Mouse (Mus musculus): Measurements from ENCODE around the gene Ralgapa1. TPM values are rescaled to one million over a fixed set of nuclear protein-coding genes. Genes with fewer than 3 reads are reported as not detected.

The Ralgapa1 gene
- polyA plus RNA-seq, 1 experiment = 11.9 TPM

DNA sequence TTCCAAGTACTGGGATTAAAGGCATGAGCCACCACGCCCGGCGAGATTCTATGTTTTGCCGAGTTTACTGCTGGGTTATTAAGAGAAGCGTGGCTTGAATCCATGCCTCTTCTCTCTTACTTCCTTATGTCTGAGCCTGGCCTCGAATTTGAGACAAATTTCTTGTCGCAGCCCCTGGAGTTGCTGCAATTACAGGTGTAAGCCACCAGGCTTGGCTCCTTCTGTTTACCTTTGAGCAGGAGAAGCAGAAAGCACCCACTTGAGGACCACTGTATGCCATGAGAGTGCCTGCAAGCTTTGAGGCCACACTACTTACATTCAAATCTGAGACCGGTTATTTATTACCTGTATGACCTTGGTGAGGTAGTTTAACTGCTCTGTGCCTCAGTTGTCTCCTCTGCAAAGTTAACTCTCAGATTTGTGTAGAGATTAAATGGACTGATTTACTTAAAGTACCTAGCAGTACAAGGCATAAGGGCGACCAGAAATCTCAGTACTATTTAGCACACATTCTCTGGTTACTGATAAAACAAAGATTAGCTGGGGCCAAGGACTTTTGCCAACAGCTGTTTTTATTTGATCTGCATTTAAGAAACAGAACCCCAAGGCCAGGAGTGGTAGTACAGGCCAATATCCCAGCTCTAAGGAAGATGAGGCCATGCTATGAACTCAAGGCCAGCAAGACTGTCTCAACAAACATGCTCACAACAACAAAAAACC is 13.1 kb upstream of the Ralgapa1 start:
- no peak for TF ChIP-seq POLR2A (IDR thresholded peaks at IDR 0.05; ENCODE audit: low read depth, low read length)
- no peak for TF ChIP-seq CTCF (IDR thresholded peaks at IDR 0.05; ENCODE audit: extremely low read depth, insufficient read depth, insufficient read length, insufficient replicate concordance)
- peaks cover 1% of the 10 kb centered on the region; the same call in 1 of the 2 replicates for H3K36me3 ChIP-seq (ENCODE audit: control insufficient read depth, insufficient read depth, low read length)
- no peaks in the 10 kb centered on the region; the same call in 1 of the 2 replicates for H3K27me3 ChIP-seq (ENCODE audit: control insufficient read depth, insufficient read depth, low read length)
- H3K27ac ChIP-seq (ENCODE audit: insufficient read depth, low read length) = no peak overlapping the region
- 75% methylated on average over 9 of the region's 9 CpGs for WGBS
- no peak for DNase-seq (ENCODE audit: low read depth in 1 of 2, low spot score in 2 of 2)
- H3K4me3 ChIP-seq (ENCODE audit: extremely low read depth, insufficient read depth, insufficient read length) = no peak overlapping the region
- H3K4me1 ChIP-seq (ENCODE audit: control insufficient read depth, insufficient read depth, insufficient read length) = peaks cover 2% of the 10 kb centered on the region; the same call in 1 of the 2 replicates

DNA sequence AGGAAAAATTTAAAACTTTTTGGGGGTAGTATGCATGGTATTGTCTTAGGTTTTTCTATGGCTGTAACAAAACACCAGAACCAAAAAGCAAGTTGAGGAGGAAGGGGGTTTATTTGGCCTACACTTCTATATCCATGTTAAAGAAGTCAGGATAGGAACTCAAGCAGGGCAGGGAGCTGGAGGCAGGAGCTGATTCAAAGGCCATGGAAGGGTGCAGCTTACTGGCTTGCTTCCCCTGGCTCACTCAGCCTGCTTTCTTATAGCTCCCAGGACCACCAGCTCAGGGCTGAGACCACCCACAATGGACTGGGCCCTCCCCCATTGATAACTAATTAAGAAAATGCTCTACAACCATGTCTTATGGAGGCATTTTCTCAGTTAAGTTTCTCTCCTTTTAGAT is 12.0 kb upstream of the Ralgapa1 start:
- Histone ChIP-seq H3K27ac (ENCODE audit: insufficient read depth, low read length) (no peak overlapping the region), H3K4me3 (ENCODE audit: extremely low read depth, insufficient read depth, insufficient read length) (no peak overlapping the region), H3K27me3 (ENCODE audit: control insufficient read depth, insufficient read depth, low read length) (no peaks in the 10 kb centered on the region; the same call in 1 of the 2 replicates), H3K36me3 (ENCODE audit: control insufficient read depth, insufficient read depth, low read length) (no peaks in the 10 kb centered on the region), H3K4me1 (ENCODE audit: control insufficient read depth, insufficient read depth, insufficient read length) (peaks cover 2% of the 10 kb centered on the region; the same call in 1 of the 2 replicates)
- TF ChIP-seq CTCF (IDR thresholded peaks at IDR 0.05; ENCODE audit: extremely low read depth, insufficient read depth, insufficient read length, insufficient replicate concordance) (no peak), POLR2A (IDR thresholded peaks at IDR 0.05; ENCODE audit: low read depth, low read length) (no peak)
- DNase-seq (ENCODE audit: low read depth in 1 of 2, low spot score in 2 of 2) = no peak

DNA sequence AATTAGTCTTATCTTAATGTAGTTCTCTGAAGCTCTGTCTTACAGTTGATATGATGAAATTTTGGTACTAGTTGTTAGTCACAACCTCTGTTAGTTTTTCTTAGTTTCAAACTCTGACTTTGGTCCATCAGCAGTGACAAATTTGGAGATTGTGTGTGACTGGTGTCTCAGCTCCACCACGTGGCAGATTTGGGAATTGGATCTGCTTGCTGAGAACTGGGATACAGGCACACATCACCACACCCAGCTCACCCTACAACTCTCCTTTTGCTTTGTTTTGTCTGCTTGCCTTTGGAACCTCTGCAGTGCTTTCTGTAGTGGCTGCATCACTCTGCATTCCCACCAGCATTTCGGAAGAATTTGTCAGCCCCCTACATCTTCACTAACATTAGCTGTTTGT is 10.1 kb upstream of the Ralgapa1 start:
- 28% methylated on average over 2 of the region's 2 CpGs for WGBS
- Histone ChIP-seq H3K4me3 (ENCODE audit: extremely low read depth, insufficient read depth, insufficient read length) (no peak overlapping the region), H3K27ac (ENCODE audit: insufficient read depth, low read length) (no peak overlapping the region), H3K27me3 (ENCODE audit: control insufficient read depth, insufficient read depth, low read length) (no peaks in the 10 kb centered on the region; the same call in 1 of the 2 replicates), H3K36me3 (ENCODE audit: control insufficient read depth, insufficient read depth, low read length) (no peaks in the 10 kb centered on the region), H3K4me1 (ENCODE audit: control insufficient read depth, insufficient read depth, insufficient read length) (no peaks in the 10 kb centered on the region)
- TF ChIP-seq POLR2A (IDR thresholded peaks at IDR 0.05; ENCODE audit: low read depth, low read length) (no peak), CTCF (IDR thresholded peaks at IDR 0.05; ENCODE audit: extremely low read depth, insufficient read depth, insufficient read length, insufficient replicate concordance) (peak; percentile 59; the same call in 1 of the 2 replicates)
- peak; percentile 17 to 45 for DNase-seq (ENCODE audit: low read depth in 1 of 2, low spot score in 2 of 2)

GRCm38 (mm10) chr12:55825537-55825936 is 4.6 kb upstream of the Ralgapa1 start:
- TF ChIP-seq CTCF (IDR thresholded peaks at IDR 0.05; ENCODE audit: extremely low read depth, insufficient read depth, insufficient read length, insufficient replicate concordance) (no peak), POLR2A (IDR thresholded peaks at IDR 0.05; ENCODE audit: low read depth, low read length) (no peak)
- H3K27ac ChIP-seq (ENCODE audit: insufficient read depth, low read length) = no peak overlapping the region
- DNase-seq (ENCODE audit: low read depth in 1 of 2, low spot score in 2 of 2) = no peak
- no peaks in the 10 kb centered on the region; the same call in 1 of the 2 replicates for H3K27me3 ChIP-seq (ENCODE audit: control insufficient read depth, insufficient read depth, low read length)
- 86% methylated on average over 2 of the region's 2 CpGs for WGBS
- no peaks in the 10 kb centered on the region for H3K36me3 ChIP-seq (ENCODE audit: control insufficient read depth, insufficient read depth, low read length)
- no peaks in the 10 kb centered on the region for H3K4me1 ChIP-seq (ENCODE audit: control insufficient read depth, insufficient read depth, insufficient read length)
- no peak overlapping the region for H3K4me3 ChIP-seq (ENCODE audit: extremely low read depth, insufficient read depth, insufficient read length)

DNA sequence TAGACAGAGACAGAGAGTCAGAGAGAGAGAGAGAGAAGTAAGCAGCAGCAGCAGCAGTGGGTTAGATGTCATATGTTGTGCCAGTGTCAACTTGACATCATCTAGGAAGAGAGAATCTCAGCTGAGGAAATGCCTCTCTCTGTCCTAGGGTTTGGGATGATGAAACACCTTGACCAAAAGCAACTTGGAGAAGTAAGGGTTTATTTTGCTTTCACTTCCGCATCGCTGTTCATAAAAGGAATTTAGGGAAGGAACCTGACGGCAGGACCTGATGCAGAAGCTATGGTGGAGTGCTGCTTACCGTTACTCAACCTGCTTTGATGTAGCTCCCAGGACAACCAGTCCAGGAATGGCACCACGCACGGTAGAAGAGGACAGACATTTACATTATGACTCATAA is 3.1 kb upstream of the Ralgapa1 start:
- 75% methylated on average over 6 of the region's 6 CpGs for WGBS
- H3K27me3 ChIP-seq (ENCODE audit: control insufficient read depth, insufficient read depth, low read length) = no peaks in the 10 kb centered on the region

GRCm38 (mm10) chr12:55820119-55820660 is 777 bp downstream of the Ralgapa1 start:
- DNase-seq (ENCODE audit: low read depth in 1 of 2, low spot score in 2 of 2) = peak in 1 of 2 experiments; percentile 11

More for the DNA sequence above, 3.1 kb upstream of the Ralgapa1 start:
- no peak for TF ChIP-seq CTCF (IDR thresholded peaks at IDR 0.05; ENCODE audit: extremely low read depth, insufficient read depth, insufficient read length, insufficient replicate concordance)
- Histone ChIP-seq H3K4me3 (ENCODE audit: extremely low read depth, insufficient read depth, insufficient read length) (no peak overlapping the region), H3K4me1 (ENCODE audit: control insufficient read depth, insufficient read depth, insufficient read length) (no peaks in the 10 kb centered on the region), H3K27ac (ENCODE audit: insufficient read depth, low read length) (no peak overlapping the region), H3K36me3 (ENCODE audit: control insufficient read depth, insufficient read depth, low read length) (no peaks in the 10 kb centered on the region)
- DNase-seq (ENCODE audit: low read depth in 1 of 2, low spot score in 2 of 2) = no peak

DNA sequence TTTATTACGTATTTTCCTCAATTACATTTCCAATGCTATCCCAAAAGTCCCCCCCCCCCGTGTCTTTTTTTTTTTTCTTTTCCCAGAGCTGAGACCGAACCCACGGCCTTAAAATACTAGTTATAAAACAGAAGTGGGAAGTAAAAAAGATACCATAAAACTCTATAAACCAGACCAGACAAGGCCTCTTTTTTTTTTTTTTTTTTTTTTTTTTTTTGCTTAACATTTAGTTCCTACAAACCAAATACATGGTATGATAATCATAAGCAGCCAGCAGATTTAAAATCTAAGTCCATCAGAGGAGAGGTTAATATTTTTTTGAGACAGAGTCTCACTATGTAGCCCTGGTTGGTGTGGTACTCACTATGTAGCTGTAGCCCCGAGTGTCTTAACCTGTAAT is 4.5 kb downstream of the Ralgapa1 start:
- H3K27ac ChIP-seq (ENCODE audit: insufficient read depth, low read length) = no peak overlapping the region
- H3K4me3 ChIP-seq (ENCODE audit: extremely low read depth, insufficient read depth, insufficient read length) = no peak overlapping the region
- 84% methylated on average over 5 of the region's 5 CpGs for WGBS
- no peaks in the 10 kb centered on the region for H3K4me1 ChIP-seq (ENCODE audit: control insufficient read depth, insufficient read depth, insufficient read length)
- H3K36me3 ChIP-seq (ENCODE audit: control insufficient read depth, insufficient read depth, low read length) = no peaks in the 10 kb centered on the region
- TF ChIP-seq POLR2A (IDR thresholded peaks at IDR 0.05; ENCODE audit: low read depth, low read length) = no peak
- TF ChIP-seq CTCF (IDR thresholded peaks at IDR 0.05; ENCODE audit: extremely low read depth, insufficient read depth, insufficient read length, insufficient replicate concordance) = no peak
- no peak for DNase-seq (ENCODE audit: low read depth in 1 of 2, low spot score in 2 of 2)
- H3K27me3 ChIP-seq (ENCODE audit: control insufficient read depth, insufficient read depth, low read length) = no peaks in the 10 kb centered on the region

More at GRCm38 (mm10) chr12:55820119-55820660, 777 bp downstream of the Ralgapa1 start:
- Histone ChIP-seq H3K36me3 (ENCODE audit: control insufficient read depth, insufficient read depth, low read length) (no peaks in the 10 kb centered on the region), H3K4me1 (ENCODE audit: control insufficient read depth, insufficient read depth, insufficient read length) (no peaks in the 10 kb centered on the region), H3K27ac (ENCODE audit: insufficient read depth, low read length) (peak overlapping the region; percentile 75), H3K4me3 (ENCODE audit: extremely low read depth, insufficient read depth, insufficient read length) (peak overlapping the region; percentile 75), H3K27me3 (ENCODE audit: control insufficient read depth, insufficient read depth, low read length) (no peaks in the 10 kb centered on the region)
- under 1% methylated on average over 34 of the region's 35 CpGs for WGBS
- TF ChIP-seq POLR2A (IDR thresholded peaks at IDR 0.05; ENCODE audit: low read depth, low read length) (no peak), CTCF (IDR thresholded peaks at IDR 0.05; ENCODE audit: extremely low read depth, insufficient read depth, insufficient read length, insufficient replicate concordance) (no peak)

All from spleen, adult 2 months (tissue).